Mouse (Mus musculus): ENCODE measurements around the gene Rnase11. TPM values are rescaled to one million over a fixed set of nuclear protein-coding genes. Genes with fewer than 3 reads are reported as not detected.
"Not testable (repeated sequence)": the region's sequence is repeated elsewhere in the genome, so short reads cannot be mapped to it uniquely, and the experiment has no call there.

Gene Rnase11
- polyA plus RNA-seq, 1 experiment from 2014 or later: not detected

- Histone ChIP-seq H3K4me2 (no peak overlapping the region), H3K36me3 (no peaks in the 10 kb centered on the region), H3K27ac (no peak overlapping the region), H3K9ac (no peak overlapping the region), H3K9me3 (no peaks in the 10 kb centered on the region), H3K27me3 (no peaks in the 10 kb centered on the region), H3K4me1 (replicated peaks) (no peaks in the 10 kb centered on the region), H3K4me3 (no peak overlapping the region)
- 37% methylated on average over 5 of the region's 5 CpGs for WGBS
- no peak for ATAC-seq (ENCODE audit: low FRiP score)
Measured at GRCm38 (mm10) chr14:51026391-51027133, 23.4 kb downstream of the Rnase11 start.

DNA sequence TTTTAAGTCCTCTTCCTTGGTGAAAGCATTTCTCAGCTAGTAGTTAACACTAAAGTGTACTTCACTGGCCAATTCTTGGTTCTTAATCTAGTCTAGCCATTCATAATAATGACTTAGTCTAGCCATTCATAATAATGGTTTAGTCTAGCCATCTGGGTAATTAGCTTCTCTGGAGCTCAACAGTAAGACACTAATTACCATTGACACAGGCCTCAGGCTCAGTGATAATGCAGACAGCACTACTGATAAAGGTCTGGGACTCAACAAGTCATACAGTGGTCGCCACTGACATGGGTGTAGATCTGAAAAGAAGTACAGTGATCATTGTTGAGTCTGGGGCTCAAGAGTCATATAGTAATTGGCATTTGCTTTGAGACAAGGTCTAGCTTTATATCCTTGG, 25.1 kb downstream of the Rnase11 start:
- no peak overlapping the region for H3K4me3 ChIP-seq
- H3K9me3 ChIP-seq: no peaks in the 10 kb centered on the region
- no peak overlapping the region for H3K9ac ChIP-seq
- no peak overlapping the region for H3K4me2 ChIP-seq
- H3K27me3 ChIP-seq: no peaks in the 10 kb centered on the region
- H3K36me3 ChIP-seq: no peaks in the 10 kb centered on the region
- H3K27ac ChIP-seq: no peak overlapping the region
- H3K4me1 ChIP-seq (replicated peaks): no peaks in the 10 kb centered on the region
- 92% methylated on average over 1 of the region's 1 CpGs for WGBS
- ATAC-seq (ENCODE audit: low FRiP score): no peak

DNA sequence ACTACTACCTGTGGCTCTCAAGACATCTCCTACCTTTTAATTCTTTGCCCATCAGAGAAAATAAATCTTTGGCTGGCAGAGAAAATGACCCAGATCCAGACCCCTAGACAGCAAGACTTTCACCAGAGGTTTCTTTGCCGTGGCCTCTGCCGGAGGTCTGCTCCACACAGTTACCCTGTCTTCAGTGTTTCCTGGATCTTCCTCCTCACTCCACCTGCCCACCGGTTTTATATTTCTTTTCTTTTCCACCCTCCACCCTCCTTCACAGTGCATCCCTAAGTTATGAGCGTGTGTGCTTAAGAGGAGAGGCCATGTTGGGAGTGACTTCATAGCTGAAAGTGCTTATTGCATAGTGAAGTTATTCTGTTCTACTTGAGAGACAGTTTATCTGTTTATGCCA, 26.5 kb downstream of the Rnase11 start:
- no peak for ATAC-seq (ENCODE audit: low FRiP score)

GRCm38 (mm10) chr14:51017256-51017655, 32.7 kb downstream of the Rnase11 start:
- Histone ChIP-seq H3K4me2 (no peak overlapping the region), H3K36me3 (no peaks in the 10 kb centered on the region), H3K9me3 (no peaks in the 10 kb centered on the region), H3K4me3 (no peak overlapping the region), H3K27ac (no peak overlapping the region), H3K27me3 (no peaks in the 10 kb centered on the region), H3K9ac (no peak overlapping the region), H3K4me1 (replicated peaks) (no peaks in the 10 kb centered on the region)
- ATAC-seq (ENCODE audit: low FRiP score): no peak
- 81% methylated on average over 3 of the region's 3 CpGs for WGBS

More for the DNA sequence above, 26.5 kb downstream of the Rnase11 start:
- no peak overlapping the region for H3K4me2 ChIP-seq
- no peaks in the 10 kb centered on the region for H3K9me3 ChIP-seq
- 77% methylated on average over 4 of the region's 4 CpGs for WGBS
- no peak overlapping the region for H3K4me3 ChIP-seq
- H3K36me3 ChIP-seq: no peaks in the 10 kb centered on the region
- H3K9ac ChIP-seq: no peak overlapping the region
- no peaks in the 10 kb centered on the region for H3K4me1 ChIP-seq (replicated peaks)
- H3K27me3 ChIP-seq: no peaks in the 10 kb centered on the region
- no peak overlapping the region for H3K27ac ChIP-seq

DNA sequence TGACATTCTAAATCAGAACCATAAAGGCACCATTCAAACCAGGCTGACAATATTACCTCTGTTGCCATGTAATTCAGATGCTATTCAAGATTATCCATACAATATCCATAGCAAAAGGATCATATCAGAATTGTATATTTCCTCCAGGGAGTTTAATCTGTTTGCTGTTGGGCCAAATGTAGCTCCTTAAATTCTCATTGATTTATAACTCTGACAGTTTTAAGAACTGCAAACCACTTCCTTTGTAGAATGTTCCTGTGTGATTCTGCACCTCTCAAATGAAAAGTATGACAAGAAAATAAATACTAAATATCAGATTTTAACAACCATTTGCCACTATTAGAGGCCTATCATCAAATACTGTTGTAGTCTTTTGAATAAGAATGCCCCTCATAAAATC, 34.2 kb downstream of the Rnase11 start:
- Histone ChIP-seq H3K36me3 (no peaks in the 10 kb centered on the region), H3K4me2 (no peak overlapping the region), H3K27ac (no peak overlapping the region), H3K4me3 (no peak overlapping the region), H3K9me3 (no peaks in the 10 kb centered on the region), H3K27me3 (no peaks in the 10 kb centered on the region), H3K4me1 (replicated peaks) (no peaks in the 10 kb centered on the region), H3K9ac (no peak overlapping the region)
- ATAC-seq (ENCODE audit: low FRiP score): no peak

DNA sequence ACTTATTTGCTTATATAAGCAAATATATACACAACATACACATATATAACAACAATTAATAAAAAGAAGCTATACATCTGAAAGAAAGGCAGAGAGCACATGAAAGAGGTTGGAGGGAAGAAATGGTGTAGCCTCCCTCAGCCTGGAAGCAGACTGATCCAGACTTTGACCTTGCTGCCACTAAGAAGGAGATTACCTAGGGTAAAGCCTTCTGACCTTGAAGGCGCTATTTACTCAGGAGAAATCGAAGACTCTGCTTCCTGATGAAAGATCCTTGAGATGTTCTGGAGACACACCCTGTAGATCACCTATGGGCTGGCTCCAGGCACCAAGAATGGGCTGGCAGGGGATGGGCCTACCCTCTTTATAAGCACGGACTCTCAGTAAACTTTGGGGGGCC, 35.2 kb downstream of the Rnase11 start:
- ATAC-seq (ENCODE audit: low FRiP score); H3K9me3 ChIP-seq; H3K4me2 ChIP-seq; H3K4me1 ChIP-seq (replicated peaks); H3K4me3 ChIP-seq; H3K27me3 ChIP-seq; H3K36me3 ChIP-seq; H3K9ac ChIP-seq; H3K27ac ChIP-seq: not testable (repeated sequence)
- WGBS: 94% methylated on average over 3 of the region's 3 CpGs

DNA sequence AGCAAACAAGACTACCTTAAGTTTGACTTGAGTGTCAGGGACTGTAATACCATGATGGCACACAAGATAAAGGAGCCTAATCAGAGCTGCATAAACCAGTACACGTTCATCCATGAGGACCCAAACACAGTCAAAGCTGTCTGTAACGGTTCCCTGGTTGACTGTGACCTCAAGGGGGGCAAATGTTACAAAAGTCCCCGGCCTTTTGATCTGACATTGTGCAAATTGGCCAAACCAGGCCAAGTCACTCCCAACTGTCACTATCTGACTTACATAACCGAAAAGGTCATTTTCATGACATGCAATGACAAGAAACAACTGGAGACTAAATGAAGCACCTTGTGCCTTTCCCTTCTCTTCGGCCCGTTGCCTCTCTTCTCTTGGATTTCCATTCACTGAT, 40.4 kb downstream of the Rnase11 start:
- 88% methylated on average over 6 of the region's 6 CpGs for WGBS
- Histone ChIP-seq H3K4me3 (no peak overlapping the region), H3K27me3 (no peaks in the 10 kb centered on the region), H3K27ac (no peak overlapping the region), H3K9me3 (no peaks in the 10 kb centered on the region), H3K4me1 (replicated peaks) (no peaks in the 10 kb centered on the region), H3K9ac (no peak overlapping the region), H3K4me2 (no peak overlapping the region), H3K36me3 (no peaks in the 10 kb centered on the region)
- ATAC-seq (ENCODE audit: low FRiP score): no peak

DNA sequence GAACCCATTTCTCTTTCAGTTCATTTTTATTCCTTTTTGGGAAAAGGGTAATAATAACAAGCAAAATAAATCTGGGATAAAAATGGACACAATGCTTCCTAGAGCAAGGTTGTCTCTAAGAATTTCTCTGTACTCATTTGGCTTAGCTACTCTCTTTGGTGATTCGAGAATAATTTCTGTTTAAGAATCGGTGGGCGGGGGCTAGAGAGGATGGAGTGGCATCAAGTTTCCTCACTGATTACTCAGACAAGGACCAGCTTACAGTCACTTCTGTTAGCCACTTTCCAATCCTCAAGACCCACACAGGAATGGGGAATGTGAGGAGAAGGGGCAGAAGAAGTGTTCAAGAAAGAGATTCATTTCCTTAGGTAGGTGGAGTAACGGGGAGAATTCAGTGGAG, 41.2 kb downstream of the Rnase11 start:
- Histone ChIP-seq H3K4me3 (no peak overlapping the region), H3K4me2 (no peak overlapping the region), H3K9ac (no peak overlapping the region), H3K27me3 (no peaks in the 10 kb centered on the region), H3K27ac (no peak overlapping the region), H3K9me3 (no peaks in the 10 kb centered on the region), H3K4me1 (replicated peaks) (no peaks in the 10 kb centered on the region), H3K36me3 (no peaks in the 10 kb centered on the region)
- 90% methylated on average over 4 of the region's 4 CpGs for WGBS
- ATAC-seq (ENCODE audit: low FRiP score): no peak

DNA sequence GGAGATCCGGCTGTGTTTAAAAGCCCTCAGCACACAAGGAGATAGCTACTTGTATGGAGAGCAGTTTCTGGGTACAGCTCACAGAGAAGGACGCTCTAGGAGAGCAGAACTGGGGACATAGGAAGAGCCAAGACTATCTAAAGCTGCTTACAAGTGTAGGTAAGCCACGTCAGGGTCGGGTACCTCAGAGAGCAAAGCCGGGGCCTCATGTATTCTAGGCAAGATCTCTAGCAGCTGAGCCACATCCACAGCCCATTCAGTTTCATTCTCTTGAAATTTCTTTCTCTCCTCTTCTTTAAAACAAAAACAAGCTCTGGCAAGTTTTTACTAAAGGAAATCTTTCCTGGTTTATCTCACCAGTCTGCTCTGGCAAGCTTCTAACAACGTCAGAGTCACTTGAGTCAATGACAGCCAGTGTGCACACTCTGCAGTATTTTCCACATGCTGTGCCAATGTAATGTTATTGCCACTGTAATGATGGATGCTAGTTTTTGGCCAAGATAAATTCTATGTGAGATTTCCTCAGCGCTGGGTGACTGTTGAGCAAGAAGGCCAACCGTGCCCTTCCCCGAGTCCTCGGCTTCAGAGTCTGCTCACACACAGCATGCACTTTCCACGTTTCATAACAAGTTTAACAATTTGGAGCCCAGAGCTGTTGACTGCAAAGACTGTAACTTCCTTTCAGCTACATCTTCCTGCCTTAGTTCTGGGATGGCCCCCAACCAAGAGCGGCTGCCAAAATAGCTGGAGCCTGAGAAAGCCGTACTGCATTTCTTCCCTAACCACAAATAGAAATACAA, 41.8 kb downstream of the Rnase11 start:
- H3K36me3 ChIP-seq: no peaks in the 10 kb centered on the region
- H3K9me3 ChIP-seq: no peaks in the 10 kb centered on the region
- no peaks in the 10 kb centered on the region for H3K27me3 ChIP-seq
- H3K9ac ChIP-seq: no peak overlapping the region
- no peak overlapping the region for H3K4me3 ChIP-seq
- H3K4me2 ChIP-seq: no peak overlapping the region
- 87% methylated on average over 13 of the region's 13 CpGs for WGBS
- no peak for ATAC-seq (ENCODE audit: low FRiP score)
- H3K4me1 ChIP-seq (replicated peaks): no peaks in the 10 kb centered on the region
- H3K27ac ChIP-seq: no peak overlapping the region

GRCm38 (mm10) chr14:51007152-51007801, 42.7 kb downstream of the Rnase11 start, which contains the start of gene Rnase10:
Gene Rnase10, plus strand, starts transcription at chr14:51007751.
- Histone ChIP-seq H3K9me3 (no peaks in the 10 kb centered on the region), H3K27me3 (no peaks in the 10 kb centered on the region), H3K4me1 (replicated peaks) (no peaks in the 10 kb centered on the region), H3K27ac (no peak within 1 kb of the TSS), H3K4me2 (no peak within 1 kb of the TSS), H3K36me3 (no peaks in the 10 kb centered on the region), H3K9ac (no peak within 1 kb of the TSS), H3K4me3 (no peak within 1 kb of the TSS)
- no peak for ATAC-seq (ENCODE audit: low FRiP score)
- 85% methylated on average over 8 of the region's 8 CpGs for WGBS

Data from hindbrain, embryonic 13.5 days (tissue).